Mouse (Mus musculus): ENCODE data around the gene Tmem150b. TPM values are rescaled to one million over a fixed set of nuclear protein-coding genes. Genes with fewer than 3 reads are reported as not detected.

Gene Tmem150b
- total RNA-seq (2021) (not detected), polyA plus RNA-seq (2012; rRNA removed) (0.16 and 0.59 TPM in 2 replicates)
- long read RNA-seq, result 0 reads

DNA sequence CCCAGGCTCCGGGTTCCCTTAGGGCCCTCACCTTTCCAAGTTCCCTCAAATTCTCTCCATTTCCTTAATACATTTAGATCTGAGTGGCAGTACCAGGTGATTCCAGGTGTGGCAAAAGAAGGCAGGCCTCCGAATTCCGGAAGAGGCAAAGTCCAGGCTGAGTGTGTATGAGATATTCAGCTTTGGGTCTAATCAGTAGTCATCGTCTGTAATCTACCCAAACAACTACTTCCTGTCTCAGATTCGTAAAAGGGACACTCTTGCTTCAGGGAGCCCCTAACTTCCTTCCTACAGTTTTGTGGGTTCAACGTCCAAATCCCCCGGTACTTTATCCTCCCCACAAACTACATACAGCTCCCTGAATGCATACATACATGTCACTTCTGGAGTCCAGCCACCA lies at the start of gene Tmem150b:
TSS of gene Tmem150b (minus strand) at position 81 of the 400 bp plus-strand sequence.
- H3K36me3 ChIP-seq (ENCODE audit: control insufficient read depth, insufficient read depth, low read length), result no peaks in the 10 kb centered on the region
- H3K4me1 ChIP-seq (ENCODE audit: control insufficient read depth, insufficient read depth, low read length), result no peaks in the 10 kb centered on the region
- peaks cover 1% of the 10 kb centered on the region; the same call in 1 of the 2 replicates for H3K27me3 ChIP-seq (ENCODE audit: control insufficient read depth, insufficient read depth, low read length)
- H3K4me3 ChIP-seq, result no peak within 1 kb of the TSS
- no peak for TF ChIP-seq POLR2A (IDR thresholded peaks at IDR 0.05; ENCODE audit: insufficient read depth, low read depth, low read length)
- TF ChIP-seq EP300 (IDR thresholded peaks at IDR 0.05; ENCODE audit: insufficient read depth, low read depth, low read length), result no peak
- TF ChIP-seq CTCF (IDR thresholded peaks at IDR 0.05), result no peak
- intact Hi-C loops (cut with DNase I), result no loop called here
- no peaks in the 10 kb centered on the region for H3K79me2 ChIP-seq (replicated peaks; ENCODE audit: control insufficient read depth, insufficient read depth, low read length)
- H3K27ac ChIP-seq, result no peak within 1 kb of the TSS
- DNase-seq, result no peak
- 48% methylated on average over 7 of the region's 7 CpGs for WGBS
- H3K9ac ChIP-seq (ENCODE audit: low read depth, low read length), result no peak within 1 kb of the TSS

- Histone ChIP-seq H3K4me3 (no peak within 1 kb of the TSS), H3K27ac (no peak within 1 kb of the TSS), H3K27me3 (ENCODE audit: control insufficient read depth, insufficient read depth, low read length) (peaks cover 5% of the 10 kb centered on the region; the same call in 1 of the 2 replicates), H3K4me1 (ENCODE audit: control insufficient read depth, insufficient read depth, low read length) (no peaks in the 10 kb centered on the region), H3K36me3 (ENCODE audit: control insufficient read depth, insufficient read depth, low read length) (no peaks in the 10 kb centered on the region), H3K9ac (ENCODE audit: low read depth, low read length) (no peak within 1 kb of the TSS), H3K79me2 (replicated peaks; ENCODE audit: control insufficient read depth, insufficient read depth, low read length) (no peaks in the 10 kb centered on the region)
- TF ChIP-seq POLR2A (IDR thresholded peaks at IDR 0.05; ENCODE audit: insufficient read depth, low read depth, low read length) (no peak), EP300 (IDR thresholded peaks at IDR 0.05; ENCODE audit: insufficient read depth, low read depth, low read length) (no peak), CTCF (IDR thresholded peaks at IDR 0.05) (no peak)
- DNase-seq, result no peak
- intact Hi-C loops (cut with DNase I), result no loop called here
- WGBS, result 66% methylated on average over 5 of the region's 5 CpGs
These were observed 46.2 kb upstream of the Tmem150b start, which contains the start of gene Fam71e2 for GRCm38 (mm10) chr7:4771202-4771601. Gene Fam71e2, minus strand, starts transcription at chr7:4771302.

GRCm38 (mm10) chr7:4764946-4765710 lies 40.1 kb upstream of the Tmem150b start:
- DNase-seq, result no peak
- Histone ChIP-seq H3K27me3 (ENCODE audit: control insufficient read depth, insufficient read depth, low read length) (0 out of 2 replicates have a peak, but pooled peaks cover 2% of the 10 kb centered on the region), H3K36me3 (ENCODE audit: control insufficient read depth, insufficient read depth, low read length) (no peaks in the 10 kb centered on the region), H3K4me3 (no peak overlapping the region), H3K9ac (ENCODE audit: low read depth, low read length) (no peak overlapping the region), H3K4me1 (ENCODE audit: control insufficient read depth, insufficient read depth, low read length) (no peaks in the 10 kb centered on the region), H3K27ac (no peak overlapping the region), H3K79me2 (replicated peaks; ENCODE audit: control insufficient read depth, insufficient read depth, low read length) (no peaks in the 10 kb centered on the region)
- intact Hi-C loops (cut with DNase I), result no loop called here
- TF ChIP-seq POLR2A (IDR thresholded peaks at IDR 0.05; ENCODE audit: insufficient read depth, low read depth, low read length) (no peak), CTCF (IDR thresholded peaks at IDR 0.05) (no peak), EP300 (IDR thresholded peaks at IDR 0.05; ENCODE audit: insufficient read depth, low read depth, low read length) (no peak)
- 26% methylated on average over 4 of the region's 4 CpGs for WGBS

DNA sequence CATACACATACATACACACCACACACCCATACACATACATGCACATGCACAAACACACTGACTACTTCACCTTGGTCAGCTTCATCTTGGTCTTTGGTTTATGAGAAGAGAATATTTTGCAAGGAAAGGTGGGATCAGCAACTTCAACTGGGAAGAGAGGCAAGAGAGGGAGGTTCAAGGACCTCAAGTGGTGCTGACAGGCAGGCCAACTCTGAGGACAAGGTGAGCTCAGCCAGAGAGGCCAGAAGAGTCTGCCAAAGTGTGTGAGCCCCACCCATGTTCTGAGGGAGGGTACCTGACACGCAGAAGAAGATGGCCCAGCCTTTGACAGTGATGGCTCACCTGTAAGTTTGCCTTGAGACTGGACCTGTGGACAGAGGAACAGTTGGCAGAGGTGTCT lies 34.6 kb upstream of the Tmem150b start:
- Histone ChIP-seq H3K27me3 (ENCODE audit: control insufficient read depth, insufficient read depth, low read length) (0 out of 2 replicates have a peak, but pooled peaks cover 2% of the 10 kb centered on the region), H3K27ac (no peak overlapping the region), H3K36me3 (ENCODE audit: control insufficient read depth, insufficient read depth, low read length) (no peaks in the 10 kb centered on the region), H3K4me3 (no peak overlapping the region), H3K79me2 (replicated peaks; ENCODE audit: control insufficient read depth, insufficient read depth, low read length) (no peaks in the 10 kb centered on the region), H3K9ac (ENCODE audit: low read depth, low read length) (no peak overlapping the region), H3K4me1 (ENCODE audit: control insufficient read depth, insufficient read depth, low read length) (no peaks in the 10 kb centered on the region)
- intact Hi-C loops (cut with DNase I), result no loop called here
- no peak for TF ChIP-seq EP300 (IDR thresholded peaks at IDR 0.05; ENCODE audit: insufficient read depth, low read depth, low read length)
- no peak for TF ChIP-seq CTCF (IDR thresholded peaks at IDR 0.05)
- TF ChIP-seq POLR2A (IDR thresholded peaks at IDR 0.05; ENCODE audit: insufficient read depth, low read depth, low read length), result no peak
- WGBS, result 39% methylated on average over 1 of the region's 1 CpGs
- peak in 1 of 2 experiments; percentile 2 for DNase-seq

DNA sequence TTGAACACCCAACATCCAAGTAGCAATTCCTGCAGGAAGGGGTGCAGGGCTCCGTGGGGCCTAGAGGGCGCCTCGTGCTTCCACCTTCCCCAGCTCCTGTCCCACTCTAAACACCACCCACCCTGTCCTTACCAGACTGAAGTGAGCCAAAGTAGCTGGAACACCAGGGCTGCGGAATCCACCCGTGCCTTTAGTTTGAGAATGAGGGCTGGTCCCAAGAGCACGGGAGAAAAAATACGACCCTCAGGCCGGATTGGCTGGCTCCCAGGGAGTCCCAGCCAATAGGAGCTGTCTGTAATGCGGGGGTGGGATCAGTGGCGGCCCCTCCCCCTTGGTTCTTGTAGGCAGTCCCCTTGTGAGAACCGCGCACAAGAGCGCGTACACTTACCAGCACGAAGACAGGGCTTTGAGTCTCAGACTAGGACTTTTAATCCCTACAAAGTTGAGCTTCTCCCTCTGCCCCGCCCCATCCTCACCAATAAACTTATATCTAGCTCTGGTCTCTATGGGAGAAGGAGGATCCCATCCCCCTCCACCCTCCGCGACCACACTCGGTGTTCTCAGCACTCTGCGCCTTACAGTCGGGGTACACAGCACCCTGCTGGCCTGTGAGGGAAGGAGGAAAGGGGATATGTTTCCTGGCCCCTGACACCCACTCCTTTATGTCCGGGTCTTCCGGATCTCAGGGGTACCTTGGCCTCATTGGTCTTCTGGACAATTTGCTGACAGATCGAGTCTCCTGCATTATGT lies 27.9 kb upstream of the Tmem150b start, which contains the start of gene Cox6b2:
TSS of gene Cox6b2 (minus strand) at position 274 of the 750 bp plus-strand sequence.
- Histone ChIP-seq H3K4me1 (ENCODE audit: control insufficient read depth, insufficient read depth, low read length) (no peaks in the 10 kb centered on the region), H3K9ac (ENCODE audit: low read depth, low read length) (no peak within 1 kb of the TSS), H3K79me2 (replicated peaks; ENCODE audit: control insufficient read depth, insufficient read depth, low read length) (no peaks in the 10 kb centered on the region), H3K27me3 (ENCODE audit: control insufficient read depth, insufficient read depth, low read length) (no peaks in the 10 kb centered on the region), H3K4me3 (no peak within 1 kb of the TSS), H3K36me3 (ENCODE audit: control insufficient read depth, insufficient read depth, low read length) (no peaks in the 10 kb centered on the region), H3K27ac (no peak within 1 kb of the TSS)
- no peak for TF ChIP-seq POLR2A (IDR thresholded peaks at IDR 0.05; ENCODE audit: insufficient read depth, low read depth, low read length)
- no peak for TF ChIP-seq EP300 (IDR thresholded peaks at IDR 0.05; ENCODE audit: insufficient read depth, low read depth, low read length)
- no peak for TF ChIP-seq CTCF (IDR thresholded peaks at IDR 0.05)
- intact Hi-C loops (cut with DNase I), result no loop called here
- DNase-seq, result peak; percentile 56 to 66
- 9% methylated on average over 24 of the region's 24 CpGs for WGBS

All from heart, adult 2 months (tissue).